Mouse (Mus musculus): Measurements from ENCODE around the gene Gria1. TPM values are rescaled to one million over a fixed set of nuclear protein-coding genes. Genes with fewer than 3 reads are reported as not detected.

Gria1 gene
- total RNA-seq, 1 experiment from 2014 or later = 0.24 TPM

- no peak for DNase-seq
Observed at GRCm38 (mm10) chr11:57176552-57176951, 165.4 kb downstream of the Gria1 start.

- no peak for DNase-seq
Observed at GRCm38 (mm10) chr11:57184216-57184615, 173.0 kb downstream of the Gria1 start.

DNA sequence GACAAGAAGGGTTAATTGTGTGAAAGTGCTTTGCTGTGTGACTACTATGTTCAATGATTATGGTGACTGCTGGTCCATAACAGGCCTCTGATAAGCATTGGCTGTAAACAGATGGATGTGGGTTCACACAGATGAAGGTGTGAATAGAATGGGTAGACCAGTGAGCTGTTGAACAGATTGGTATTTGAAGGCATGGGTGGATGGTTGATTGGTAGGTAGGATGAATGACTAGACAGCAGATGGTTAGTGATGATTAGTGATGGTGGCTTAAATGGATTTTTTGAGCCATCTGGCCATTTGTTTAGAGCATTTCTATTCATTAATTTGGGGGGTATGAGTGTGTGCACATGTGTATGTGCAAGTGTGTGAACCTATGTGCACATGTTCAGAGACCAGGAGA is 173.9 kb downstream of the Gria1 start:
- DNase-seq = no peak

DNA sequence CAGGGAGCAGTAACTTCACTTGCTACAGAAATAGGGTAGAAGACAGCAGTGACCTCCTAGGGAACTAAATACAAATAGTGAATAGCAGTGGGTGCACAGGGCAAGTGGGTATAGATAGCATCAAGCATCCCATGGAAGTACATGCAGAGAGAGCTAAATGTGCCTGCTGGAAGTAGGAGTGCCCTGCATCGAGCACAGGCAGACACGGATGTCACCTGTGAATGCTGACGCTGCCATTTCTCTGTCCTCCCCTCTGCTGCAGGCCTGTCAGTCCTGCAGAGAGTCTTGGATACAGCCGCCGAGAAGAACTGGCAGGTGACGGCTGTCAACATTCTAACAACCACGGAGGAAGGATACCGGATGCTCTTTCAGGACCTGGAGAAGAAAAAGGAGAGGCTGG is 178.2 kb downstream of the Gria1 start:
- DNase-seq = no peak

DNA sequence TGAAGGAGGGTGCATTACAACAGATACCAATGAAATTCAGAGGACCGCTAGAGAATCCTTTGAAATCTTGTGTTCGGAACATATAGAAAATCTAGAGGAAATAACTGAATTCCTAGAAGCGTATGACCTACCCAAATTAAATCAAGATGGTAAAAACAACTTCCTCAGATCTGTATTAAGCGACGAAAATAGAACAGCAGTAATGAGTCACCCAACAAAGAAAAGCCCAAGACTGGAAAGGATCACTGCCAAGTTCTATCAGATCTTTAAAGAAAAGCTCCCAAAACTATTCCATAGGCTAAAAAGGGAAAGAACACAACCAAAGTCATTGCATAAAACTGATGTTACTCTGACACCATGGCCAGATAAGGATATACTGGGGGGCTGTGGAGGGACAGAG is 183.6 kb downstream of the Gria1 start:
- DNase-seq = no peak

DNA sequence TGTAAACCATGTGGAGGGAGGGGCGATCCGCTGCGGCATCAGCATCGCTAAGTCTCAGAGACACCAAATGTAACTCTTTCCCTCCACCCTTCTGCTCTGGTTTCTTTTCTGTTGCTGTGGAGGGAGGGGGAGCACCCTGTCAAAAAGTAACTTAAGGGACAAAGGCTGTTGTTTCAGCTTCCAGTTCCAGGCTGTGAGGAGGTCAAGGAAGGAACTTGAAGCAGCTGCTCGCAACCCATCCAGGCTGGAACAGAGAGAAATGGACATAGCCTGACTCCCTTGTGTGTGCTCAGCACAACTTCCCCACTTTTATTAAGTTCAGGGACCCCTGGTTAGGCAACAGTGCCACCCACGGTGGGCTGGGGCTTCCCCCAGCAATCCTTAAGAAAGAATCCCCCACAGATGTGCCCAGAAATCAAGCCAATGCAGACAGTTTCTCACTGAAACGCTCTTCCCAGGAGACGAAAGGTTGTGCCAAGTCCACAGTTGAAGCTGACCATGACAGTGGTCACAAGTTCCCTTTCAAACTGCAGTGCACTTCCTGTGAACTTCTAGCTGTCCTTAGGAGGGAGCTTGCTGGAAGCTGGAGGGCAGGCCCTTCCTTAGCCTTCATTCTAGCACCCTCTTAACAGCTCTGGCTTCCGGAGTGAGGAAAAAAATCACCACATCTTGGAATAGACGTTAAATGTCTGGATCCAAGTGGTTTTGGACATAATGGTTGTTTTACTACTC is 190.2 kb downstream of the Gria1 start:
- no peak for DNase-seq

- DNase-seq = no peak
Observed at GRCm38 (mm10) chr11:57204371-57204770, 193.2 kb downstream of the Gria1 start.

DNA sequence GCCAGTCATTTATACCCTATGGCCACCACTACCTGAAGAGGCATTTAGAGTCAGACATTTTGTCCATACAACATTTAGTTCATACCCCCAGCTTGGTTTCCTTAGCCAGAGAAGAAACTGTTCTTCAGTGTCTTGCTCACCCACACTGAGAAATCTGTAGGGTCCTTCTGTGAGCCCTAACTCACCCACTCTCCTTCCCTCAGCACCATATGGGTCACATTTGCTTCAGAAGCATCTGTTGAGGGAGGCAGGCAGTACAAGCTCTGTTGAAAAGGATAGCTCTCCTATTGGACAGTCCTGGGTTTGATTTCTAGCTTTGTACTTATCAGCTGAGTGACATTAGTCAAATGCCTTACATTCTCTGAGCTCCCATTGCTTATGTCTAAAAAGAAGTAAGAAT is 196.1 kb downstream of the Gria1 start:
- DNase-seq = no peak

DNA sequence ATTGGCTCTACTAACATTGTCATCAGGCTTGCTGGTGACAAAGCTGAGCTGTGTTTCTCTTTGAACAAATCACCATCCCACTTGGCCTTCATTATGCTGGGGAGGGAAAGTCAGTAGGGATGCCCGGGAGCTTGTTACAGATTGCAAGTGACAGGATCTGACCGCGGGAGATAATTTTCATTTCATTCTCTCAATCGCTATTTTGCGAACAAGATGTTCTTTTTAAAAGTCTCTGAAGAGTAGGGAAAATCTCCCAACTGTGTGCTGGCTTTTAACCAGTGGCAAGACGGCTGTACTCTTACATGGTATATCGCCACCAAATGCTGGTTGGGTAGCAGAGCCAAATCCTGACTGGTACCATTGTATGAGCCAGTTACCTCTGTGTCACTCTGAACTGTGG is 202.9 kb downstream of the Gria1 start:
- DNase-seq = no peak

DNA sequence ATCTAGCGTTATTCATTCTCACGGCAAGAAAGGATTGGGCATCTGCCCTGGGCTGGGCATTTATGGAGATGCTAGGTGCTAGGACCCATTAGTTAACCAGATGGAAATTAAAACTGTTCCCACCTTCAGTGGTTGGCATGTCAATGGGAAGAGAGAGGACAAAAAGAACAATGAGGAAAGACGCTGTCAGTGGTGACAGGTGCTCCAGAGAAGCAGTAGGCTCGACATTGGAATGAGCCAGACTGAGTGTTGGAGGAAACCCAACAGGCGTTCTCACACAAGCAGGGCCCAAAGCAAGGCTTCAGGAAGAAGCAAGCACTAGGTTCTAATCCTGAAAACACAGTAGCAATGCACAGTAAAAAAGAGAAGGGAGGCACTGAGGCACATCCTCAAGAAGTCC is 203.4 kb downstream of the Gria1 start:
- DNase-seq = no peak

GRCm38 (mm10) chr11:57222797-57223569 is 211.8 kb downstream of the Gria1 start:
- DNase-seq = no peak

GRCm38 (mm10) chr11:57235446-57235845 is 224.3 kb downstream of the Gria1 start:
- no peak for DNase-seq

- DNase-seq = no peak
Observed at GRCm38 (mm10) chr11:57236431-57236830, 225.2 kb downstream of the Gria1 start.

GRCm38 (mm10) chr11:57239758-57240157 is 228.6 kb downstream of the Gria1 start:
- DNase-seq = no peak

- no peak for DNase-seq
Observed at GRCm38 (mm10) chr11:57243835-57244234, 232.6 kb downstream of the Gria1 start.

DNA sequence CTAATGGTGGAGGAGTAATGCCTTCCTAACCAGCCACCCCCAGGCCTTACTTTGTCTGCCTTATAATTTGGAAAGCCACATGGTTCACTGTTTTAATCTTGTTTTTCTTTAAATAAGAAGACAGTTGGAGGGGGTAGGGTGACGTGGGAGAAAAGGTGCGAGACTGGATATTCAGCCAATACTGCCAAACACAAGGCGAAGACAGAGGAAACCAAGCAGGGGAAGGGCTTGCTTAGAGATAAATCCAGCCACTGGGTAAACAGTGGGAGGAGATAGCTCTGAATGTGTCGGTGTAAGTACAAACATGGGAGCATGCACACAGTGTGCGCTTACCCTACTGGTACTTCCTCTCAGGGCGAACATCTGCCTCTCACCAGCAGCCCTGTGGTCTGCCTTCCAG is 233.4 kb downstream of the Gria1 start:
- no peak for DNase-seq

DNA sequence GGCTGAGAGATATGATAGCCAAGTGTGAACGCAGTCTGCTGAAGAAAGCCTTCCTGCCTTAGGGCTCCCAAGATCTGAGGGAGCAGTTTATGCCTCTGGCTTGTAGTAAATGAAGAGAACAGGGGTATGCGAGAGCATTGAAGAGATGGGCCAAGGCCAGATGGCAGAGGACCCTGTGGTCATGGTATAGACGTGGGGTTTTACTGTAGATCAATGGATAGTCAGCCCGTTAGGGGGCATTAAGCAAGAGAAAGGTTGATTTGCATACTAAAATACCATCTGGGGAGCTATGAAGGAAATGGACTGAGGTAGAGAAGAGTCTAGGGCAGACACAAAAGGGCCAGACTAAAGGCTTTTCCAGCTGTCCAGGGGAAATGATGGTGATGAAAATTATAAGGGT is 237.7 kb downstream of the Gria1 start:
- DNase-seq = no peak

DNA sequence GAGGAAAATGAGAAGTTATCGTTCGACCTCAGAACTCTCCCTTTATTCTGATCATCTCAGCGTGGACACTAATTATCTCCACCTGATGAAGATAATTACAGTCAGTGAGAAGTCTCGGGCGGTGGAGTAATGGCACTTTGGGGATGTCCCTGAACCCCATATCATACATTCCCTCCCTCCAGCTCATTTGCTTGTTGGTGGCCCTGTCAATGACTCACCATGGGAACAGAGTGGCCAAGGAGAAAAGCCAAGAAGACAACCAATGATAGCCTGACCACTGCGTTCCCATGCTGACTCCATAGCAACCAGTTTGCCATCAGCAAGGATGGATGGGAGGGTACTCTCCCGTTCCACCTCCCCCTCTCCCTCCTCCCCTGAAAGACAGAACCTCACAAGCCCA is 238.9 kb downstream of the Gria1 start:
- no peak for DNase-seq

- DNase-seq = no peak
Observed at GRCm38 (mm10) chr11:57271687-57272086, 260.5 kb downstream of the Gria1 start.

DNA sequence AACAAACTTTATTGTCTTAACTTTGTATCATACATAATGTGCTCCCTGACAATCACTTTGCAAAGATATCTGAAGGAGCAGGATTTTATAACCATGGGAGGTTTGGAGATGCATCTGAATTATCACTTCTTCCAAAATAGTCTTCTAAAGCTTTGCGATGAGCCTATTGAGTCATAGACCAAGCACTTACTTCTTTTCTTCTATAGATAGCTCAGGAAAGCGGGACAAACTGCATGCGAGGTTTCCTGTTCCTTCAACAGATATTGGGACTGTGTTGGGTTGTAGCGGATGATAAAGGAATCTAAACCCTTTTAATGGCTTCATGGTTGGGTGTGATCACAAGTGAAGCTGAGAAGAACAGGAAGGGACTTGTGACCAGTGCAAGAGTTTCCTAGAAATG is 263.5 kb downstream of the Gria1 start:
- DNase-seq = no peak

DNA sequence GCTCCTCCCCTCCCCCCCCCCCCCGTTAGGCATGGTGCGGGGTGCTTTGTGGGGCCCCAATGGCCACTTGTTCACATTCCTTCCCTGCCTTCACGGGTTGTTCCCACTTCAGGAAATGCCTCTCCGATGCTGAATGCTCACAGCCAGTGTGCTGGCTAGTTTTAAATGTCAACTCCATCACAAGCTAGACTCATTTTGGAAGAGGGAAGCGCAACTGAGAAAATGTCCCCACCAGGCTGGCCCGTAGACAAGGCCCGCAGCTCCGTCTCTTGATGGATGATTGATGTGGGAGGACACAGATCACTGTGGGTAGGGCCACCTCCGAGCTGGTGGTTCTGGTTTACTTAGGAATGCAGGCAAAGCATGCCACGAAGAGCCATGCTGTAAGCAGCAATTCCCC is 266.9 kb downstream of the Gria1 start:
- DNase-seq = no peak

GRCm38 (mm10) chr11:57286119-57286518 is 274.9 kb downstream of the Gria1 start:
- no peak for DNase-seq

DNA sequence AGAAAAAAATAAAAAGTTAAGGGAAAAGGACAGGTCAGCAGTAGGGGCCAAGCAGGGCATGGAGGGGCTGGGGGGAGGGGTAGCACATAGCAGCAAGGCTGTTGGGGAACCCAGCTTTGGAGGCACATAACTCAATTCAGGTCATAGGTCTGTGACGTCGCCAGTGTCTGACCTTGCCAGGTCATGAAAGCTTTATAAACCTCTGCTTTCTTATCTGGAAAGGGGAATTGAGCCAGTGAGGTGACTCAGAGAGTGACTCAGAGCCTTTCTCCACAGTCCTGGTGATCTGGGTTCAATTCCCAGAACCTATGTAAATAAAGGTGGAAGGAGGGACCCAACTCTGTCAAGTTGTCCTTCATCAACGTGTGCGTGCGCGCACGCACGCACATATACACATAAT is 286.2 kb downstream of the Gria1 start:
- DNase-seq = peak; percentile 3

DNA sequence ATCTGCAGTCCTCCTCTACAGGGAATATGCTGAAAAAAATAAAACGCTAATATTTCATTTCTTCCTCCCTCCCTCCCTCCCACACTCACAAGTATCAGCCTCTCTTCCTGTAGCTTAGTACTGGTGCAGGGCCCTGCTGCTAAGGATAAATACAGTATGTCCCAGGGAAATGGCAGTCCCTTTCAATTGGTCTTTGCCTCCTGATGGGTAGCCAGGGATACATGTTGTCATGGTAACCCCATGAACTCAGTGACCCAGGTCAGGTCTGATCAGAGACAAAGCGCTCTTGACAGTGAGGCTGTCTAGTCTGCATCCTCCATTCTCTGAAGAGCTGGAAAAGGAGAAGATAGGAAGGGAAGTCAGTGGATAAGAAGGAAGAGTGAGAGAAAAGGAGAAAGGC is 287.1 kb downstream of the Gria1 start:
- no peak for DNase-seq

Data from adrenal gland, postnatal 25 days (tissue).